Mouse (Mus musculus): ENCODE measurements around the gene 4930595M18Rik. TPM values are rescaled to one million over a fixed set of nuclear protein-coding genes. Genes with fewer than 3 reads are reported as not detected.

Gene 4930595M18Rik
- total RNA-seq (2014; rRNA removed; ENCODE audit: low replicate concordance) (not detected in 2 replicates), polyA plus RNA-seq (2015; fragmentation: Nextera tagmentation; extraction: Ambion mirVana) (not detected in 2 replicates)

DNA sequence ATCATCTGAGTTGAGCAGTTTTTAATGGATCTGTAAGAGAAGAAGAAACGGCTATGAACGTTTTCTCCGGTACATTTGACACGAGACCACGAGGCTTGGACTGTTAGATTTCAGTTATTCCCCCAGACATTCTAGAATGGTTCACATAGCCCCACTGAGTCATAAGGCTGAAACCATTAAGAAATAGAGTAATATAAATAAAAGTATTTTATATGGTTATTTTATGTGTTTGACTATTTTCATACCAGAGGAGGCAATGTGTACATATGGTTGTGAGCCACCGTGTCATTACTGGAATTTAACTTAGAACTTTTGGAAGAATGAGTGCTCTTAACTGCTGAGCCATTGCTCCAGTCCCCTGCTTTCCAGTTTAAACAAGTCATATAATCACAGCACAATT lies at the start of gene 4930595M18Rik:
4930595M18Rik (minus strand) TSS at position 101 of the 400 bp plus-strand sequence.
- 77% methylated on average over 6 of the region's 6 CpGs for WGBS
- no peaks in the 10 kb centered on the region for H3K27me3 ChIP-seq (ENCODE audit: control insufficient read depth, insufficient read depth, low read length)
- H3K4me3 ChIP-seq (ENCODE audit: low read depth, low read length): no peak within 1 kb of the TSS
- no peak for ATAC-seq (ENCODE audit: insufficient read depth, low read depth)
- H3K36me3 ChIP-seq (replicated peaks; ENCODE audit: control insufficient read depth, insufficient read depth, low read length): no peaks in the 10 kb centered on the region
- no peaks in the 10 kb centered on the region for H3K9me3 ChIP-seq (replicated peaks; ENCODE audit: control insufficient read depth, low read length)
- no peak within 1 kb of the TSS for H3K9ac ChIP-seq (replicated peaks; ENCODE audit: low read depth, low read length)
- no peaks in the 10 kb centered on the region for H3K4me1 ChIP-seq (ENCODE audit: control insufficient read depth, insufficient read depth)
- DNase-seq (ENCODE audit: low spot score): no peak
- no peak within 1 kb of the TSS for H3K27ac ChIP-seq (ENCODE audit: low read depth)
- TF ChIP-seq EP300 (IDR thresholded peaks at IDR 0.05; ENCODE audit: low read depth): no peak
- TF ChIP-seq CTCF (IDR thresholded peaks at IDR 0.05; ENCODE audit: low read depth): no peak
- no peak within 1 kb of the TSS for H3K4me2 ChIP-seq (ENCODE audit: low read depth, low read length)

DNA sequence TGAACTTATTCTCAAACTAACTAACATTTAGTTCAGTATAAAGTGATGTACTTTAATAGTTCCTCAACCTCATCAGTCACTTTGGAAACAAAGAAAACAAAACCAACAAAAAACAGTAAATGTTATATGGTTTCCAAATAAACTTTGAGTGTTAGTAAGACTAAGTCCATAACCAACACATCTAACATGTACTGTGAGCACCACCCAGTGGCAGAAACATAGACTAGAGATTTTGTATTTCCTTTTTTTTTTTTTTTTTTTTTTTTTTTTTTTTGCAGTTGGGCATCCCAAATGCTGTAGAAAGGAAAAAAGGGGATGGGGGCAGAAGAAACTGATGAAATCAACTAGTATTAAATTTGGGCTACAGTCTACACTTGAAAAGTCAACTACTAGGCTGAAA lies 14.6 kb upstream of the 4930595M18Rik start:
- TF ChIP-seq CTCF (IDR thresholded peaks at IDR 0.05; ENCODE audit: low read depth) (peak; percentile 21), EP300 (IDR thresholded peaks at IDR 0.05; ENCODE audit: low read depth) (no peak)
- Histone ChIP-seq H3K4me3 (ENCODE audit: low read depth, low read length) (no peak overlapping the region), H3K4me1 (ENCODE audit: control insufficient read depth, insufficient read depth) (no peaks in the 10 kb centered on the region), H3K9ac (replicated peaks; ENCODE audit: low read depth, low read length) (no peak overlapping the region), H3K4me2 (ENCODE audit: low read depth, low read length) (no peak overlapping the region), H3K9me3 (replicated peaks; ENCODE audit: control insufficient read depth, low read length) (no peaks in the 10 kb centered on the region), H3K27me3 (ENCODE audit: control insufficient read depth, insufficient read depth, low read length) (no peaks in the 10 kb centered on the region), H3K36me3 (replicated peaks; ENCODE audit: control insufficient read depth, insufficient read depth, low read length) (no peaks in the 10 kb centered on the region), H3K27ac (ENCODE audit: low read depth) (no peak overlapping the region)
- DNase-seq (ENCODE audit: low spot score): no peak
- no peak for ATAC-seq (ENCODE audit: insufficient read depth, low read depth)
